Mouse (Mus musculus) bone marrow, adult 2 months (tissue): Measurements from ENCODE around the gene Smndc1.

Experiments
- CTCF ChIP-seq: fragments of 200-500 bp; IDR thresholded peaks from 2 replicates; pipeline ENCODE4 v1.5.1; 2011; ENCODE audit warnings: low read length, control low read depth; ENCODE audit not compliant: control insufficient read depth, insufficient read depth
- POLR2A ChIP-seq: fragments of 200-500 bp; IDR thresholded peaks from 2 replicates; pipeline ENCODE4 v1.6.1; 2011; ENCODE audit warnings: low read depth, mild to moderate bottlenecking, control low read depth, low read length, borderline replicate concordance; ENCODE audit not compliant: control insufficient read depth

DNA sequence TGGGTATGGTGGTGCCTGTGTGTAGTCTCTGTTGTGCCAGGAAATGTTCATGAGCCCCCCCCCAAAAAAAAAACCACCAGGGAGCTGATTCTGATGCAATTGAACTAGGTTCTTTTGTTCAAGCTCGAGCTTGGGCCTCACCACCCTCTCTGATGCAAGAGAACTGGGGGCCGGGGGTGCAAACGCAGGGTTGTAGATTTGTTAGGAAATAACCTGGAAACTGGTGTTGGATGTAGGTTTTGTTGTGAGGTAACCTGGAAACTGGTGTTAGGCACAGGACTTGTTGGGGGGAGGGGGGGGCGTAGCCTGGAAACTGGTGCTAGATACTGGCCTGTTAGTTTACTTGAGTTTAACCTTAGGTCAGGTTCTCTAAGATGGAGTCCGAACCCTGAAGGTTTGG is 1.4 kb upstream of the Smndc1 start:
- no peak for TF ChIP-seq POLR2A
- TF ChIP-seq CTCF = no peak
